Mouse (Mus musculus) CH12.LX (cell line): ENCODE measurements at regions not wholly inside any gene's neighbourhood (a gene's known extent, or its start where the extent isn't known, plus 50 kb on each side); places are given as distances from the start of the nearest gene placed in this dataset.

Source experiments
- DNase-seq: peaks from one replicate; pipeline ENCODE4 v3.0.0-alpha.2; 2013; ENCODE audit errors: extremely low read depth
- H3K27ac ChIP-seq: 2 replicates; pipeline ENCODE4 v1.5.1; 2012; ENCODE audit warnings: low read depth, mild to moderate bottlenecking, control low read depth, moderate library complexity; ENCODE audit not compliant: insufficient read depth
- H3K27me3 ChIP-seq: replicated peaks from 2 replicates; pipeline ENCODE3; 2012; ENCODE audit warnings: inconsistent platforms
- H3K36me3 ChIP-seq, 2 experiments: replicated peaks in 1 of 2; 2 replicates each; pipeline versions ENCODE3 to v1.6.1; 2012; ENCODE audit warnings: inconsistent platforms in 1 of 2, low read length in 1 of 2, mild to moderate bottlenecking in 1 of 2, mixed read lengths in 1 of 2, moderate library complexity in 1 of 2; ENCODE audit not compliant: control insufficient read depth in 1 of 2, insufficient read depth in 1 of 2
- H3K4me1 ChIP-seq, 2 experiments: 2 replicates each; pipeline ENCODE4 v1.6.1; 2012; ENCODE audit warnings: inconsistent platforms in 1 of 2, moderate library complexity in 1 of 2; ENCODE audit not compliant: insufficient read depth in 2 of 2, control insufficient read depth in 1 of 2
- H3K4me2 ChIP-seq: 2 replicates; pipeline ENCODE4 v1.6.1; 2012; ENCODE audit warnings: low read depth, mild to moderate bottlenecking, control low read depth; ENCODE audit not compliant: poor library complexity, insufficient read depth, severe bottlenecking
- H3K4me3 ChIP-seq, 3 experiments: fragments of 150-350 bp in 1 of 3; sonication (generic) in 1 of 3; replicated peaks in 1 of 3; 2 replicates each; pipeline versions ENCODE3 to v1.5.1; 2011 to 2012; ENCODE audit warnings: low read depth in 2 of 3, low read length in 2 of 3, mild to moderate bottlenecking in 2 of 3, moderate library complexity in 2 of 3, control low read depth in 1 of 3, improper control_type of control experiment in 1 of 3, inconsistent platforms in 1 of 3, mixed read lengths in 1 of 3; ENCODE audit not compliant: poor library complexity in 1 of 3
- H3K79me2 ChIP-seq: replicated peaks from 2 replicates; pipeline ENCODE4 v1.6.1; 2012; ENCODE audit warnings: mild to moderate bottlenecking, moderate library complexity; ENCODE audit not compliant: control insufficient read depth, poor library complexity, insufficient read depth, severe bottlenecking; ENCODE audit errors: extremely low read depth
- H3K9ac ChIP-seq: 2 replicates; pipeline ENCODE4 v1.6.1; 2012; ENCODE audit warnings: low read depth, mild to moderate bottlenecking, control low read depth, moderate library complexity; ENCODE audit not compliant: insufficient read depth
- H3K9me3 ChIP-seq: replicated peaks from 2 replicates; pipeline ENCODE3; 2012; ENCODE audit warnings: low read length, inconsistent platforms, mixed read lengths
- BHLHE40 ChIP-seq: IDR thresholded peaks from 2 replicates; pipeline ENCODE4 v1.6.1; 2011; ENCODE audit warnings: mild to moderate bottlenecking, low read depth, low read length, improper control_type of control experiment
- CHD1 ChIP-seq: IDR thresholded peaks from 2 replicates; pipeline ENCODE4 v1.6.1; 2012; ENCODE audit warnings: low read depth, low read length, improper control_type of control experiment, inconsistent platforms
- ELF1 ChIP-seq: IDR thresholded peaks from 2 replicates; pipeline ENCODE4 v1.6.1; 2014; ENCODE audit warnings: low read depth, mild to moderate bottlenecking, inconsistent platforms, low read length, improper control_type of control experiment
- EP300 ChIP-seq: IDR thresholded peaks from 2 replicates; pipeline ENCODE4 v1.6.1; 2011; ENCODE audit warnings: low read length, improper control_type of control experiment
- IRF4 ChIP-seq: IDR thresholded peaks from 2 replicates; pipeline ENCODE4 v1.6.1; 2014; ENCODE audit warnings: low read depth, mild to moderate bottlenecking, inconsistent platforms, low read length, improper control_type of control experiment
- JUND ChIP-seq: conservative IDR thresholded peaks from 2 replicates; pipeline ENCODE4 v1.6.1; 2011; ENCODE audit warnings: low read depth, low read length, improper control_type of control experiment
- KAT2A ChIP-seq: IDR thresholded peaks from 2 replicates; pipeline ENCODE4 v1.6.1; 2012; ENCODE audit warnings: low read length, improper control_type of control experiment, inconsistent platforms; ENCODE audit not compliant: insufficient replicate concordance
- MAFK ChIP-seq: IDR thresholded peaks from 2 replicates; pipeline ENCODE4 v1.6.1; 2011; ENCODE audit warnings: low read length, improper control_type of control experiment; ENCODE audit not compliant: insufficient replicate concordance
- MAX ChIP-seq: IDR thresholded peaks from 2 replicates; pipeline ENCODE4 v1.6.1; 2011; ENCODE audit warnings: low read length, improper control_type of control experiment
- MAZ ChIP-seq: IDR thresholded peaks from 2 replicates; pipeline ENCODE4 v1.6.1; 2012; ENCODE audit warnings: low read depth, mild to moderate bottlenecking, inconsistent platforms, low read length, improper control_type of control experiment, moderate library complexity
- MXI1 ChIP-seq: IDR thresholded peaks from 2 replicates; pipeline ENCODE4 v1.6.1; 2011; ENCODE audit warnings: mild to moderate bottlenecking, low read depth, low read length, improper control_type of control experiment
- MYC ChIP-seq: IDR thresholded peaks from 2 replicates; pipeline ENCODE4 v1.6.1; 2011; ENCODE audit warnings: low read depth, mild to moderate bottlenecking, improper control_type of control experiment, low read length
- PAX5 ChIP-seq: IDR thresholded peaks from 2 replicates; pipeline ENCODE4 v1.6.1; 2012; ENCODE audit warnings: low read length, inconsistent platforms, mixed read lengths
- POLR2A ChIP-seq: IDR thresholded peaks from 2 replicates; pipeline ENCODE4 v1.6.1; 2011; ENCODE audit warnings: low read depth, mild to moderate bottlenecking, improper control_type of control experiment, low read length
- RAD21 ChIP-seq: IDR thresholded peaks from 2 replicates; pipeline ENCODE4 v1.6.1; 2011; ENCODE audit warnings: low read depth, mild to moderate bottlenecking, low read length, improper control_type of control experiment, moderate library complexity
- TBP ChIP-seq: conservative IDR thresholded peaks from 2 replicates; pipeline ENCODE4 v1.6.1; 2011; ENCODE audit warnings: low read depth, low read length, improper control_type of control experiment
- TCF12 ChIP-seq: IDR thresholded peaks from 2 replicates; pipeline ENCODE4 v1.6.1; 2014; ENCODE audit warnings: low read depth, mild to moderate bottlenecking, inconsistent platforms, low read length, improper control_type of control experiment
- ZC3H11A ChIP-seq: IDR thresholded peaks from 2 replicates; pipeline ENCODE4 v1.6.1; 2012; ENCODE audit warnings: low read depth, mild to moderate bottlenecking, inconsistent platforms, low read length, improper control_type of control experiment
- ZNF384 ChIP-seq: IDR thresholded peaks from 2 replicates; pipeline ENCODE4 v1.6.1; 2012; ENCODE audit warnings: low read depth, low read length, improper control_type of control experiment, inconsistent platforms
- dilution Hi-C: fragments of 300-500 bp; cut with MboI; formaldehyde crosslinking; loops from 2 replicates; pipeline ENCODE4 v1.14.3; 2020; ENCODE audit warnings: low sequenced_read_pairs; ENCODE audit not compliant: extremely low pct_unique_long_range_greater_than_20kb, extremely low pct_ligation_motif_present
- in situ Hi-C: fragments of 300-500 bp; cut with MboI; formaldehyde crosslinking; loops from 3 replicates; pipeline ENCODE4 v1.14.3; 2019; ENCODE audit warnings: low sequenced_read_pairs, low pct_ligation_motif_present, low pct_unique_long_range_greater_than_20kb, mixed read lengths

GRCm38 (mm10) chr13:25403182-25403795 lies 133.0 kb upstream of the Nrsn1 start:
- in situ Hi-C loops: no loop called here

GRCm38 (mm10) chr13:25402691-25403090 lies 132.4 kb upstream of the Nrsn1 start:
- DNase-seq: no peak
- no peaks in the 10 kb centered on the region for H3K27me3 ChIP-seq
- H3K9me3 ChIP-seq: no peaks in the 10 kb centered on the region
- H3K27ac ChIP-seq: no peak overlapping the region
- H3K4me2 ChIP-seq: no peak overlapping the region
- no peak overlapping the region for H3K9ac ChIP-seq
- H3K36me3 ChIP-seq: no peaks in the 10 kb centered on the region
- in situ Hi-C loops: no loop called here
- no peak overlapping the region for H3K4me3 ChIP-seq
- H3K79me2 ChIP-seq: no peaks in the 10 kb centered on the region
- H3K4me1 ChIP-seq: no peaks in the 10 kb centered on the region
- dilution Hi-C loops: no loop called here
- no peak for TF ChIP-seq MXI1
- no peak for TF ChIP-seq POLR2A
- TF ChIP-seq EP300: no peak
- no peak for TF ChIP-seq ZC3H11A
- TF ChIP-seq TBP: no peak
- TF ChIP-seq RAD21: no peak
- no peak for TF ChIP-seq ZNF384
- no peak for TF ChIP-seq MAX
- no peak for TF ChIP-seq MAZ
- TF ChIP-seq ELF1: no peak

More at GRCm38 (mm10) chr13:25403182-25403795, 133.0 kb upstream of the Nrsn1 start:
- TF ChIP-seq BHLHE40 (no peak), MAFK (no peak), PAX5 (no peak), TCF12 (no peak), MYC (no peak), KAT2A (no peak), IRF4 (no peak), CHD1 (no peak), JUND (no peak), POLR2A (no peak)
- Histone ChIP-seq H3K4me3 (no peak overlapping the region), H3K4me2 (no peak overlapping the region), H3K4me1 (no peaks in the 10 kb centered on the region), H3K9me3 (no peaks in the 10 kb centered on the region), H3K36me3 (no peaks in the 10 kb centered on the region), H3K27me3 (no peaks in the 10 kb centered on the region), H3K27ac (no peak overlapping the region), H3K79me2 (no peaks in the 10 kb centered on the region), H3K9ac (no peak overlapping the region)
- no peak for DNase-seq
- dilution Hi-C loops: no loop called here
